Mouse (Mus musculus): ENCODE results near the gene Tnfrsf23. TPM values are rescaled to one million over a fixed set of nuclear protein-coding genes. Genes with fewer than 3 reads are reported as not detected.
A peak's percentile ranks its signal among the peaks of the same experiment; 100 is the strongest.

Tnfrsf23 gene
- polyA plus RNA-seq, 1 experiment from 2014 or later, result 0.17 TPM

DNA sequence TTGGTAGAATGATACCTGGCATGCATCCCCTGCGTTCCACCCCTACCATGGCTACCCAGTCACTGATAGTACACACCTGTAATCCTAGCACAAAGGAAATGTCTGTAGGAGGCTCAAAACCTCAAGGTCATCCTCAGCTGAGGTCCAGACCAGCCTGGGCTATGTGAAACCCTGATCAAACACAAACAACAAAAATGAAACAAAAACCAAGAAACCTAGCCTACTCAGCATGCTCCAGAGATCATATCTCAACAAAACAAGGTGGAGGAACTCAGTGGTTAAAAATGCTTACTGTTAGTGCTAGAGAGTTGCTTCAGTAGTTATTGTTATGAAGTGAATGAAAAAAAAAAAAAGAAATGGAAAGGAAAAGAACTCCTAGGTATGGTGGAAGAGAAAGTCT is 57.1 kb downstream of the Tnfrsf23 start, which contains the start of gene Tnfrsf26:
TSS of gene Tnfrsf26 (minus strand) at position 183 of the 400 bp plus-strand sequence.
- H3K4me3 ChIP-seq (replicated peaks), result no peak within 1 kb of the TSS

DNA sequence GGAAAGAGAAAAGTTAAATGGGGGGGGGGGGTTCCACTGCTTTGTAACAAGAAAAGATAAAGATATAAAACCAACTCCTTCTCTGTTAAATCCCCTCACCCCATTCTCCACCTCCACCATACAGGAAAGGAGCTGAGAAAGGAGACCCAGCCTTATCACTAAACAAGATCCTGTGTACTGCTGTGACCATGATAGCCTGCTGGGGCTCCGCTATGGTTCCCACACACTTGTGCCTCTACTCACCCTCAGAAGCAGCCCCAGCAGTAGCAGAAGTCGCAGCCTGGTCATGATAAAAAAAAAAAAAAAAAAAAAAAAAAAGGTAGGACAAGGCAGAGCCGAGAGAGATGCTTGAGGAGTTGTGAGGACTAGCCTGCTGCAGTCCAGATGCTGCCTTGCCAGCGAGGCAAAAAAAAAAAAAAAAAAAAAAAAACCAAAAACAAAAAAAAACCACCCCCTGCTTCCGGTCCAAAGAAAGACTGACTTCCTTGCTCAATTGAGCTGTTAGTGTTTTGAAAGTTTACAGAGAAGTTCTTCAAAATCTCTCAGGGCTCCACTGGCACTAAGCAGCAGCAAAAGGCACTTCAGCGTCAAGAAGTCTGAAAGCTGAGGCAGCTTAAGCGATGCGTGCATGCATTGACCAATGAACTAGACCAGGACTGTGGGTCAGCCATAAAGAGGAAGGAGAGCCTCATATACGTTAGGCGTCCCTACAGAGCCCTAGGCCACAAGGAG is 58.0 kb downstream of the Tnfrsf23 start:
- Histone ChIP-seq H3K4me1 (replicated peaks) (no peaks in the 10 kb centered on the region), H3K9me3 (replicated peaks) (no peaks in the 10 kb centered on the region), H3K36me3 (no peaks in the 10 kb centered on the region), H3K4me3 (replicated peaks) (no peak overlapping the region), H3K9ac (no peak overlapping the region), H3K4me2 (peak overlapping the region; percentile 12; the same call in 1 of the 2 replicates), H3K27me3 (no peaks in the 10 kb centered on the region), H3K27ac (no peak overlapping the region)
- WGBS (ENCODE audit: insufficient replicate concordance), result 19% methylated on average over 10 of the region's 10 CpGs
- DNase-seq, result no peak
- peak; percentile 47; the same call in 1 of the 2 replicates for ATAC-seq (ENCODE audit: low read depth)

More for the DNA sequence above, 57.1 kb downstream of the Tnfrsf23 start, which contains the start of gene Tnfrsf26:
- no peak for DNase-seq
- 66% methylated on average over 1 of the region's 1 CpGs for WGBS (ENCODE audit: insufficient replicate concordance)
- Histone ChIP-seq H3K9me3 (replicated peaks) (no peaks in the 10 kb centered on the region), H3K27me3 (no peaks in the 10 kb centered on the region), H3K36me3 (no peaks in the 10 kb centered on the region), H3K4me2 (peak within 1 kb of the TSS; percentile 12; the same call in 1 of the 2 replicates), H3K4me1 (replicated peaks) (no peaks in the 10 kb centered on the region), H3K27ac (no peak within 1 kb of the TSS), H3K9ac (no peak within 1 kb of the TSS)
- ATAC-seq (ENCODE audit: low read depth), result no peak

DNA sequence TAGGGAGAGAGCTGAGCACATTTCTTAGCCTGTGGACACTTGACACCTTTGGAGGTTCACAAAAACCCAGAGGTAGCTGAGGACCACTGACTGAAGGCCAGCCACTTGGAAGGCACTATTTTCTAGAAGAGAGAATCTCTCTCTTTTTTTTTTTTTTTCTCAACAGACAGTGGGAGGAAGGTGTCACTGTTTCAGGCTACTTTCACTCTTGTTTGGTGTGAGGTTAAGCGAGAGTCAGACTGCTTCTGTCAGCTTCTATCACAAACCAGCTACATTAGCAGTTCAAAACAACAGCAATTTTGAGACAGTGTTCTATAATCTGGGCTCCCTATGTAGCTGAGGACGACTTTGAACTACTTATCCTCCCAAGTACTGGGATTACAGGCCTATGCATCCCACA is 59.5 kb downstream of the Tnfrsf23 start:
- no peak overlapping the region for H3K4me3 ChIP-seq (replicated peaks)
- ATAC-seq (ENCODE audit: low read depth), result no peak

DNA sequence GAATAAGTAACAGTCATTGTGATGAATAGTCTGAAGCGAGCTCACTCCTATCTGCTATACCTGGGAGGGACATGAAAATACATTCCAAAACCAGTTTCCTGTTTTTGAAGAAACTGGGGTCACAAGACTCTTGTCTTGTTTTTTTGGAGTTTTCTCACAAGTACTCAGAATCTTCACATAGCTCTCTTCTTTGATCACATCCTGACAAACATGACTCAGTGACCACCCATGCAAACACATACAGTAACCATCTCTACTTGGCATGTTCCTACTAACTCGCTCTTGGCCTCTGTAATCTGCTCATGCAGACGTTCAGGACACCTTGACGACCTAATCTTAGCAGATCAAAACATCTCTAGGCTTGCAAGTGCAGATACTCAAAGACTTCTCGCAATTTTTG is 60.5 kb downstream of the Tnfrsf23 start:
- Histone ChIP-seq H3K27me3 (no peaks in the 10 kb centered on the region), H3K27ac (no peak overlapping the region), H3K9ac (no peak overlapping the region), H3K4me3 (replicated peaks) (no peak overlapping the region), H3K4me2 (no peak overlapping the region), H3K4me1 (replicated peaks) (no peaks in the 10 kb centered on the region), H3K9me3 (replicated peaks) (no peaks in the 10 kb centered on the region), H3K36me3 (no peaks in the 10 kb centered on the region)
- DNase-seq (no peak), ATAC-seq (ENCODE audit: low read depth) (no peak)
- 26% methylated on average over 5 of the region's 5 CpGs for WGBS (ENCODE audit: insufficient replicate concordance)

More for the DNA sequence above, 59.5 kb downstream of the Tnfrsf23 start:
- no peak overlapping the region for H3K9ac ChIP-seq
- WGBS (ENCODE audit: insufficient replicate concordance), result 48% methylated on average over 2 of the region's 2 CpGs
- H3K9me3 ChIP-seq (replicated peaks), result no peaks in the 10 kb centered on the region
- no peak overlapping the region for H3K27ac ChIP-seq
- no peak overlapping the region for H3K4me2 ChIP-seq
- no peaks in the 10 kb centered on the region for H3K36me3 ChIP-seq
- H3K27me3 ChIP-seq, result no peaks in the 10 kb centered on the region
- no peaks in the 10 kb centered on the region for H3K4me1 ChIP-seq (replicated peaks)
- no peak for DNase-seq

DNA sequence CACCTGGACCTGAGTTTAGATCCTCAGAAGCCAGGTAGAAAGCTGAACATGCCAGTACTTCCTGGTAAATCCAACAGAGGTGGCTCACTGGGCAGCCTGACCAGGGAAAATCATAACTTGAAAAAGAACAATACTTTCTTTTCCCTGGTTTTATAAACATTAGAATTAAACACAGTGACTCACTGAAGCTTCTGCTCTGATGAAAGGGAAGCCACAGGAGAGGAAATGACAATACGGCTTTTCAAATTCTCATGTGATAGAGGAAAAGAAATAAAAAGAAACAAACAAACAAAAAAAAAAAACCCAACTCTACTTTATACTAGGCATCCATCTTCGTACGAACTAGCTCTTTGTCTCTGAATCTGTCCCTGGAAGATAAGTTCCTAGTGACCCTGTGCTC is 61.1 kb downstream of the Tnfrsf23 start:
- Histone ChIP-seq H3K36me3 (no peaks in the 10 kb centered on the region), H3K27me3 (no peaks in the 10 kb centered on the region), H3K4me3 (replicated peaks) (no peak overlapping the region), H3K4me1 (replicated peaks) (no peaks in the 10 kb centered on the region), H3K9me3 (replicated peaks) (no peaks in the 10 kb centered on the region), H3K27ac (no peak overlapping the region), H3K4me2 (no peak overlapping the region), H3K9ac (no peak overlapping the region)
- no peak for ATAC-seq (ENCODE audit: low read depth)
- no peak for DNase-seq
- WGBS (ENCODE audit: insufficient replicate concordance), result 46% methylated on average over 3 of the region's 3 CpGs

DNA sequence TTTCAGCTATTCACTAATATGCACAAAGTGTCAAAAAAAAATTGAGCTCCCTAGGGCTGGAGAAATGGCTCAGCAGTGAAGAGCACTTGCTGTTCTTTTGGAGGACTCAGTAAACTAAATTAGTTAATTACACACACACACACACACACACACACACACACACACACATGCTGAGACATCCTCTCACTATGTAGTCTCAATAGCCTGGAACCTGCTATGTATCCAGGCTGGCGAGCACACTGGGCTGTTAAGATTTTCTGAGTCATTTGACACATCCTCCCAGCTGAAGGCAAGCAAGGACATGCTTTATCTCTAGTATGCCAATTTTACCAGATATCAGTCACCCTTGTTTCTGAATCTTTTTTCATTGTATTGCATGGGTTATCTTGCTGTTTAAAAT is 64.7 kb downstream of the Tnfrsf23 start:
- no peak overlapping the region for H3K4me3 ChIP-seq (replicated peaks)
- no peaks in the 10 kb centered on the region for H3K4me1 ChIP-seq (replicated peaks)
- H3K9me3 ChIP-seq (replicated peaks), result no peaks in the 10 kb centered on the region
- no peak overlapping the region for H3K27ac ChIP-seq
- H3K4me2 ChIP-seq, result no peak overlapping the region
- no peaks in the 10 kb centered on the region for H3K36me3 ChIP-seq
- H3K9ac ChIP-seq, result no peak overlapping the region
- no peaks in the 10 kb centered on the region for H3K27me3 ChIP-seq
- 43% methylated on average over 1 of the region's 1 CpGs for WGBS (ENCODE audit: insufficient replicate concordance)
- ATAC-seq (ENCODE audit: low read depth) (no peak), DNase-seq (no peak)

Other genes starting within 250 kb of the Tnfrsf23 start
- gene Cdkn1c, start 224.8 kb downstream of the Tnfrsf23 start, polyA plus RNA-seq (2015; fragmentation: Nextera tagmentation; extraction: Ambion mirVana), result 178 and 199 TPM in 2 replicates
- gene Slc22a18, start 212.1 kb downstream of the Tnfrsf23 start, polyA plus RNA-seq (2015; fragmentation: Nextera tagmentation; extraction: Ambion mirVana), result 6.2 and 6.7 TPM in 2 replicates
- 23.6 and 25.4 TPM in 2 replicates for gene Phlda2, start 182.7 kb downstream of the Tnfrsf23 start, polyA plus RNA-seq (2015; fragmentation: Nextera tagmentation; extraction: Ambion mirVana)
- 96.7 and 108 TPM in 2 replicates for gene Nap1l4, start 136.8 kb downstream of the Tnfrsf23 start, polyA plus RNA-seq (2015; fragmentation: Nextera tagmentation; extraction: Ambion mirVana)
- 64.3 and 69.3 TPM in 2 replicates for gene Cars, start 85.8 kb downstream of the Tnfrsf23 start, polyA plus RNA-seq (2015; fragmentation: Nextera tagmentation; extraction: Ambion mirVana)
- 0.54 and 0.64 TPM in 2 replicates for gene Tnfrsf26, start 57.1 kb downstream of the Tnfrsf23 start, polyA plus RNA-seq (2015; fragmentation: Nextera tagmentation; extraction: Ambion mirVana)
- gene Tnfrsf22, start 36.2 kb downstream of the Tnfrsf23 start, polyA plus RNA-seq (2015; fragmentation: Nextera tagmentation; extraction: Ambion mirVana), result 1.0 and 1.2 TPM in 2 replicates
- 2.4 and 2.8 TPM in 2 replicates for gene Osbpl5, start 71.1 kb upstream of the Tnfrsf23 start, polyA plus RNA-seq (2015; fragmentation: Nextera tagmentation; extraction: Ambion mirVana)
- gene Mrgprg, start 81.1 kb upstream of the Tnfrsf23 start, polyA plus RNA-seq (2015; fragmentation: Nextera tagmentation; extraction: Ambion mirVana), result not detected in 2 replicates
- 0.17 and 0.28 TPM in 2 replicates for gene Mrgpre, start 98.6 kb upstream of the Tnfrsf23 start, polyA plus RNA-seq (2015; fragmentation: Nextera tagmentation; extraction: Ambion mirVana)
- gene Nadsyn1, start 137.0 kb upstream of the Tnfrsf23 start, polyA plus RNA-seq (2015; fragmentation: Nextera tagmentation; extraction: Ambion mirVana), result 7.0 and 7.7 TPM in 2 replicates
- 38.0 and 52.5 TPM in 2 replicates for gene Dhcr7, start 137.3 kb upstream of the Tnfrsf23 start, polyA plus RNA-seq (2015; fragmentation: Nextera tagmentation; extraction: Ambion mirVana)
- not detected in 2 replicates for gene Gm498, start 181.0 kb upstream of the Tnfrsf23 start, polyA plus RNA-seq (2015; fragmentation: Nextera tagmentation; extraction: Ambion mirVana)